Mouse (Mus musculus) liver, postnatal 0 days (tissue): ENCODE data around the gene Cops3.

ENCODE experiments used
- CTCF ChIP-seq: sonication (generic); IDR thresholded peaks from 2 replicates; pipeline ENCODE4 v1.5.1; 2016; ENCODE audit warnings: antibody characterized with exemption, low read depth
- EP300 ChIP-seq: IDR thresholded peaks from 2 replicates; pipeline ENCODE4 v1.6.1; 2016; ENCODE audit warnings: antibody characterized with exemption, low read depth, mild to moderate bottlenecking

- TF ChIP-seq CTCF (no peak), EP300 (no peak)
Measured at GRCm38 (mm10) chr11:59888151-59888550, 48.5 kb upstream of the Cops3 start.
